Mouse (Mus musculus) liver, adult 2 months (tissue): Measurements from ENCODE around the gene Slc25a18.

Experiments used
- CTCF ChIP-seq: fragments of 200-500 bp; IDR thresholded peaks from 2 replicates; pipeline ENCODE4 v1.5.1; 2011; ENCODE audit warnings: low read depth, low read length, control low read depth
- POLR2A ChIP-seq: fragments of 200-500 bp; IDR thresholded peaks from 2 replicates; pipeline ENCODE4 v1.6.1; 2011; ENCODE audit warnings: low read length, control low read depth; ENCODE audit not compliant: insufficient read depth; ENCODE audit errors: extremely low read depth

- no peak for TF ChIP-seq CTCF
- no peak for TF ChIP-seq POLR2A
These were observed 26.2 kb downstream of the Slc25a18 start for GRCm38 (mm10) chr6:120799581-120800041.
